Mouse (Mus musculus): ENCODE data around the gene Cdcp2. TPM values are rescaled to one million over a fixed set of nuclear protein-coding genes. Genes with fewer than 3 reads are reported as not detected.

Gene Cdcp2
- polyA plus RNA-seq, 1 experiment from 2014 or later = not detected

DNA sequence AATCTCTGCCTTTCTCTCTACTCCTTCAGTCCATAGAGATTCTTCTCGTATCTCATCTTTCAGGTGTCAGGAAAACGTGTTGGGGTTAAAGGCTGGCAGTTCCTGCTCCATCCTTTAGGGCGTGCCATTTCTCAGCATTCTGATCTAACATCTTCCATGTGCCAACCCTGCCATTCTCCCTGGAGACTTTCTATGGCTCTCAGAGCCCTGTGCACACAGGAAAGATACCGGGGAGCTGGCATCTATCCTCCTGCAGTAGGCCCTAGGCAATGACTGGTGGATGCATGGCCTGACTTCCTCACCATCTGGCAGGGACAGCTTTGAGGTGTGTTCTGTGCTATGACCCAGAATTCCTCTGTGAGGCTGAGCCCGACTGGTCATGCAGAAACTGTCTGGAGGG lies 28.4 kb downstream of the Cdcp2 start:
- Histone ChIP-seq H3K4me2 (no peak overlapping the region), H3K9ac (no peak overlapping the region), H3K27me3 (replicated peaks) (no peaks in the 10 kb centered on the region), H3K27ac (no peak overlapping the region), H3K36me3 (replicated peaks) (no peaks in the 10 kb centered on the region), H3K4me3 (no peak overlapping the region), H3K9me3 (no peaks in the 10 kb centered on the region), H3K4me1 (peaks cover 27% of the 10 kb centered on the region)
- no peak for ATAC-seq (replicated peaks)
- whole genome bisulfite sequencing = 53% methylated on average over 5 of the region's 5 CpGs

DNA sequence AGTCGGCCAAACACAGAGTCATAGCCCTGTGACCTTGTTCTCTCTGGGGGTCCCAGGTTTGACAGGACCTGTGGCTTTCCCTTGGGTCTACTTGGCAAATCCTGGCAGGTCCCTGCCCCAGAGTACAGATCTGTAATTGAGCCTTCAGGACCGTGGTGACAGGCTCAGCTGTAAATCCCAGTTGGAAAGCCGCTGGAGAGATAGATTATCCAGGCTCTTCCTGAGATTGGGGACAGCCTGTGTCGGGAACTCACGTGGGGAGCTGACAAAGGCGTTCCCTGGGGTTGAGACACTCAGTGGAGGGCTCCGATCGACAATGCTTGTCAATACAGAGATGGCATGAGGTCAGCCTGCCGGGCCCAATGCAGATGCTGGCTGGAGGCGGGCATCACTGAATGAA lies 29.7 kb downstream of the Cdcp2 start:
- WGBS = 28% methylated on average over 10 of the region's 10 CpGs
- Histone ChIP-seq H3K4me2 (no peak overlapping the region), H3K4me3 (no peak overlapping the region), H3K4me1 (peaks cover 30% of the 10 kb centered on the region), H3K9ac (no peak overlapping the region), H3K9me3 (no peaks in the 10 kb centered on the region), H3K27ac (no peak overlapping the region), H3K27me3 (replicated peaks) (no peaks in the 10 kb centered on the region), H3K36me3 (replicated peaks) (no peaks in the 10 kb centered on the region)
- no peak for ATAC-seq (replicated peaks)

DNA sequence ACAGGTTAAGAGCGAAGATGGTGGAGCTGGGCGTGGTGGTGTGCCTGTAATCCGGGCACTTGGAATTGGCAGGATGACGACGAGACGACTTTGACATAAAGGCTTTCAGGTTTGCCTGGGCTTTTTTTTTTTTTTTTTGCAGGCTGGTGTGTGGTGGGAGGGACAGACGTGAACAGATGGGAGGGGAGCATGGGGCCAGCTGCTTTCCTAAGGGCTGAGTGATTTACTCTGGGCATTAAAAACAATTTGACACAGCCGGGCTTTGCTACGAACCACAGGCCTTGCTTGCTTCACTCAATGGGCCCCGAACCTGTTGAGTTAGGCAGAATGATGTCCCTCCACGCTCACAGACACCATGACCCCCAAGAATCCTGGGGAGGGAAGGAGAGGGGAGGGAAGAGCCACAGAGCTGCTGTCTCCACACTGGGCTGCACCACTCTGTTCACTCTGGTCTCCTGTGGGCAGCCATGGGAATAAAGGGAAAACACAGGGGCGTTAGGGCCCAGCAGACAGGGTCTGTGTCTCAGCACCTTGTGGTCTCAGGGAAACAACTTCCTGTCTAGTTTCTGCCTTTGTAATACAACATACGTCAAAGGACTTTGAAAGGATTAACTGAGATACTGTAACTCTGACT lies 30.3 kb downstream of the Cdcp2 start:
- WGBS = 36% methylated on average over 13 of the region's 13 CpGs
- no peaks in the 10 kb centered on the region for H3K36me3 ChIP-seq (replicated peaks)
- H3K27me3 ChIP-seq (replicated peaks) = no peaks in the 10 kb centered on the region
- 0 out of 2 replicates have a peak overlapping the region, but pooled peaks have one; percentile 29 for H3K27ac ChIP-seq
- H3K4me3 ChIP-seq = no peak overlapping the region
- no peak overlapping the region for H3K9ac ChIP-seq
- no peak overlapping the region for H3K4me2 ChIP-seq
- H3K4me1 ChIP-seq = peaks cover 27% of the 10 kb centered on the region
- H3K9me3 ChIP-seq = no peaks in the 10 kb centered on the region
- ATAC-seq (replicated peaks) = 0 out of 2 replicates have a peak, but pooled peaks have one; percentile 24

DNA sequence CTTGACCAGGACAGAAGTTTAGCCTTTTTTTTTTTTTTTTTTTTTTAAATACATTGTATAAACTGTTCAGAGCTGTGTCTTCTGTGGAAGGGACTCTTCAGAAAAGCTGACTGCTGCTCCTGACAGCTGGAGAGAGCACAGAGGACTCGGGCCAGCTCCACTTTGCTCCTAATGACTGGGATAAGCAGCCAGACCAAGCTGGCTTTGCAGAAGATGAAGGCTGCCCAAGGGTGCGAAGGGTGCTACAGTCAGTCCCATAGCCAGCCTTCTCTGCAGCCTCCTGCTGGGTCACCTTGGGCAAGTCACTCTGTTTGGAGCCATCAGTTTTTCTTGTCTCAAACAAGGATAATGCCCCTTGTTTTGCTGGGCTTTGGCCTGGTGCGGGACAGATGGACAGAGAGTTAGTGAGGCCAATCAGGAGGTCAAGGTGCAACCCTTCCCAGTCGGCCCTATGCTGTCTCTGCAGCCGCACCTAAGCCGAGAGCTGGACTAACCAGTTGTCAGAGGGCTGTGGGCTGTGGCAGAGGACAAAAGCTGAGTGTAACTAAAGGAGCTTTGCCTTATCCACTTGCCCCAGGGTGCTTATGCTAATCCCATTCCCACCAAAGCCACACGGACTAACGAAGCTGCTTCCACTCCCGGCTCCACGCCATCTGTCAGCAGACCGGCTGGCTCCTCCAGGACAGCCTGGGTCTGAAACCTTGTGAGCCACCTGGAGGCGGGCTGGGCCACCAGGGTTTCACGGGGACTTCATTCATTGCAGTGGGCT lies 31.4 kb downstream of the Cdcp2 start:
- Histone ChIP-seq H3K36me3 (replicated peaks) (no peaks in the 10 kb centered on the region), H3K27ac (peak overlapping the region; percentile 37), H3K9me3 (no peaks in the 10 kb centered on the region), H3K27me3 (replicated peaks) (no peaks in the 10 kb centered on the region), H3K4me3 (no peak overlapping the region), H3K9ac (no peak overlapping the region), H3K4me1 (peaks cover 27% of the 10 kb centered on the region), H3K4me2 (no peak overlapping the region)
- 9% methylated on average over 13 of the region's 13 CpGs for WGBS
- peak; percentile 77 for ATAC-seq (replicated peaks)

DNA sequence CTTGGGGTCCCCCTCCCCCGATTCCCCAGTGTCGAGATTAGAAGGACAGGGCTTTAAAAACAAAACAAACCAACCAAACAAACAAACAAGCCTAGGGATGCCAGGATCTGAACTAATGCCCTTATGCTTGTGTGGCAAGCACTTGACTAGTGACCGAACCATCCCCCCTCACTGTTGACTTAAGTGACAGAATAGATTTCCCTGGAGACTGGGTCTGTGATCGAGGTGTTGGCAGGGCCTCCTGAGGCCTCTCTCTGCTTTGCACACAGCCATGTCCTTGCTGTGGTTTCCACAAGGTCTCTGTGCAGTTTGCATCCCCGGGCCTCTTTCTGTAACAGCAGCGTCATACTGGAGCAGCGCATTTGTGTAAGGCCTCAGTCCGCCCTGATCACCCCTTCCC lies 32.7 kb downstream of the Cdcp2 start:
- no peak overlapping the region for H3K4me2 ChIP-seq
- no peak overlapping the region for H3K27ac ChIP-seq
- H3K36me3 ChIP-seq (replicated peaks) = no peaks in the 10 kb centered on the region
- 72% methylated on average over 8 of the region's 8 CpGs for WGBS
- H3K27me3 ChIP-seq (replicated peaks) = no peaks in the 10 kb centered on the region
- H3K4me3 ChIP-seq = no peak overlapping the region
- no peak overlapping the region for H3K9ac ChIP-seq
- peaks cover 27% of the 10 kb centered on the region for H3K4me1 ChIP-seq
- ATAC-seq (replicated peaks) = no peak
- no peaks in the 10 kb centered on the region for H3K9me3 ChIP-seq

DNA sequence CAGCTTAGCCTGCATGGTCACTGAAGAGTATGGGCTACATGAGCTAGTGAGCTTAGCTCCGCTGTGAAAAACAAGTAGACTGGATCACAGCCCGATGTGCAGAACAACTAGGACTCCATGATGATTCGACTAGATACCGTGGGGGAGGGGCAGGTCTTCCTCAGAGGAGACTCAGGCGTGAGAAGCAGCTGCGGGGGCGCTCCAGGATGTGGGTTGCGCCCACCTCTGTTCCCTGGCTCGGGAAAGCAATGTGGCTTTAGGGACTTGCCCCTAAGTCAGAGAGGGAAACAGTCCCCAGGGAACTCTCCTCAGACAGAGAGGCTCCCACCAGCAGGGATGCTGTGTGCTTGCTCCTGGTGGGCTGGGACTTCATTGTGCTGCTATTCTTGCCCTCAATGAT lies 33.8 kb downstream of the Cdcp2 start:
- Histone ChIP-seq H3K9ac (no peak overlapping the region), H3K9me3 (no peaks in the 10 kb centered on the region), H3K36me3 (replicated peaks) (no peaks in the 10 kb centered on the region), H3K4me3 (no peak overlapping the region), H3K27me3 (replicated peaks) (no peaks in the 10 kb centered on the region), H3K27ac (no peak overlapping the region), H3K4me2 (no peak overlapping the region), H3K4me1 (peaks cover 32% of the 10 kb centered on the region)
- 19% methylated on average over 9 of the region's 9 CpGs for WGBS
- ATAC-seq (replicated peaks) = no peak

DNA sequence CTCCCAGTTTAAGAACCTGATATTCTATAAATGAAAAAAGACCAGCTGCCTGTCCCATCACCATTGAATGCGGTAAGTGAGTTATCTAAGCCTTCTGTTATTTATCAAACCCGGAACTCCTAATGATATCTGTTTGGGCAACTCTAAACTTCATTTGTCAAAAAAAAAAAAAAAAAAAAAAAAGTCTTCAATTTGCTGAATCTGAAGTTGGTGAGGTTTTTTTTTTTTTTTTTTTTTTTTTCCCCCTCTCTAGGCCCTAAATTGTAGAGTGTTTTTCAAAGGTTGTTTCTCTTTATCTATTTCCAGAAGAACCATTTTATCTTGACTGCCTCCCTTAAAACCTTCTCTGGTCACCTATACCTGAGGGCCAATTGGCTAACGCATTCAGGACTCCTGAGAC lies 38.2 kb downstream of the Cdcp2 start:
- H3K27ac ChIP-seq = no peak overlapping the region
- no peak overlapping the region for H3K4me2 ChIP-seq
- peaks cover 51% of the 10 kb centered on the region for H3K4me1 ChIP-seq
- no peaks in the 10 kb centered on the region for H3K9me3 ChIP-seq
- WGBS = 89% methylated on average over 3 of the region's 3 CpGs
- H3K27me3 ChIP-seq (replicated peaks) = no peaks in the 10 kb centered on the region
- H3K9ac ChIP-seq = no peak overlapping the region
- H3K4me3 ChIP-seq = no peak overlapping the region
- ATAC-seq (replicated peaks) = no peak
- H3K36me3 ChIP-seq (replicated peaks) = no peaks in the 10 kb centered on the region

DNA sequence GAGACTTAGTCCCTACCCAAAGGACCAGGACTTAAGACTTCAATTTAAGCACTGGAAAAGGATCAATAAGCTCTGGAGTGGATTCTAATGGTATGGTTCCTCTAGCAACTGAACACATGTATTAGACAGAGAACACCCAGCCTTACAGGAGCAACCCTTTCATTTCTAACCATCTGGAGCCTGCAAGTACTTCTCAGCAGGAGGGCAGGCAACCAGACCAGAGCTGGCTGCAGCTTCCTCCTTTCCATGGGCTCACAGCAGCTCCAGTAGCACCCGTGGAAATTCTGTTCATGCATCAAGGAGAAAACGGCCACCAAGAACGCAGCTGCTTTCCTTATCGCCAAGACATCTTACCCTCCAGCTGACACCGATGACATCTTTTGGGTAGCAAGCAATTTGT lies 39.0 kb downstream of the Cdcp2 start:
- Histone ChIP-seq H3K27me3 (replicated peaks) (no peaks in the 10 kb centered on the region), H3K36me3 (replicated peaks) (no peaks in the 10 kb centered on the region), H3K9me3 (no peaks in the 10 kb centered on the region), H3K4me1 (peaks cover 53% of the 10 kb centered on the region), H3K27ac (no peak overlapping the region), H3K4me2 (no peak overlapping the region), H3K4me3 (no peak overlapping the region), H3K9ac (no peak overlapping the region)
- ATAC-seq (replicated peaks) = no peak
- WGBS = 73% methylated on average over 5 of the region's 5 CpGs

DNA sequence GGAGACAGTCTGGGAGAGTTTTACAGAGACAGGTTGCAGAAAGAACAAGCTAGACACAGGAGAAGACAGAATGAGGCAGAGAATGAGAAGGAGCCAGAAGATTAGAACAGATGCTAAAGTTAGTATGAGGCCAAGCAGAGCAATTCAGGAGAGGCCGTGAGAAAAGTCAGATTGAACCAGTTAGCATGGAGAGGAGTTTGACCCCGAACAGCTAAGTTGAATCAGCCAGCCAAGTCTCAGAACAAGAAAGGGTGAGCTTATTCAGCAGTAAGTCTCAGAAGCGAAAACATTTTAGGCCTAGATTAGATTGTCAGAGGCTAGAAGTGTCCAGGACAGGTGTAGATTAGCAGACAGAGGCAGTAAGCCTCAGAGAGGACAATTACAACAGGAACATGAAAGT lies 39.8 kb downstream of the Cdcp2 start:
- Histone ChIP-seq H3K9ac (no peak overlapping the region), H3K27me3 (replicated peaks) (no peaks in the 10 kb centered on the region), H3K27ac (no peak overlapping the region), H3K4me1 (peaks cover 52% of the 10 kb centered on the region), H3K4me2 (no peak overlapping the region), H3K36me3 (replicated peaks) (no peaks in the 10 kb centered on the region), H3K4me3 (no peak overlapping the region), H3K9me3 (no peaks in the 10 kb centered on the region)
- WGBS = 51% methylated on average over 3 of the region's 3 CpGs
- no peak for ATAC-seq (replicated peaks)

DNA sequence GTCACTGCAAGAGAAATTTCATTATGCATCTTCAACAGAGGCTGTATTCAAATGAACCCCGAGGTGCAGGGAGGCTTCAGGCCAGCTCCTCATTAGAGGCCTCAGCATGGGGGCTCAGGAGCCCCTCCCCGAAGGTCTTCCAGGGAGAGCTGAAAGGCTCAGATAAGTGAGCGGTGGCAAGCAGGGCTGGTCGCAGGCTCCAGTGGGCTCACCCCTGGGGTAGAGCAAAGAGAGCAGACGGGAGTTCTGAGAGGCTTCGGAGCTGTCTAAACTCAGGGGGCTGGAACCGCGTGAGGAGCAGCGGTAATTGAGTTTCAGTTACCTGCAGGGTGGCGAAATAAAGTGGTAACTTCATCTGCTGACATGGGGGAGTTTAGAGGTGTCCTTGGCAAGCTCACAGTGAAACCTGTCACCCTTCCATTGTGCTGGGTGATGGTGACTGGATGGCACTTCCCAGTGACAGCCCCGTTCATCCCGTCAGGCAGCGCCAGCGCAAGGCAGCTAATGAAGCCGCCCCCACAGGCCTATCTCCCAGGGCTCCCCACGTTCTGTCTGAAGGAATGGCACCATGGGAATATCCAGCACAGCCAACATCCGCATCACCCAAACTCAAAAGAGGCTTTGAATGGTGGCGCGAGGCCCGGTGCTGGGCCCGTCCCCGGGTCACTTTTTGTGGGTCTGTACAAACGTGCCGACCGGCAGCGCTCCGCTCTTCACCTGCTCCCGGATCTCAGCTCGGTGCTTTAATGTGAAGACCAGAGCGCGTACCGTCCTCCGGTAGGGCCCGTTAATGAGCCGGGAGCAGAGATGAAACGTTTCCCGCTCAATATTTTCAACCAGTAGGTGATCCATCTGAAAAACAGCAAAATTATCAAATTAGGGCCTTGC lies 42.5 kb downstream of the Cdcp2 start:
- H3K4me3 ChIP-seq = no peak overlapping the region
- peaks cover 56% of the 10 kb centered on the region for H3K4me1 ChIP-seq
- no peak overlapping the region for H3K9ac ChIP-seq
- no peaks in the 10 kb centered on the region for H3K36me3 ChIP-seq (replicated peaks)
- peak; percentile 74 for ATAC-seq (replicated peaks)
- H3K27ac ChIP-seq = peak overlapping the region; percentile 76
- H3K27me3 ChIP-seq (replicated peaks) = no peaks in the 10 kb centered on the region
- H3K9me3 ChIP-seq = no peaks in the 10 kb centered on the region
- peak overlapping the region; percentile 12; the same call in 1 of the 2 replicates for H3K4me2 ChIP-seq
- WGBS = 18% methylated on average over 37 of the region's 37 CpGs

DNA sequence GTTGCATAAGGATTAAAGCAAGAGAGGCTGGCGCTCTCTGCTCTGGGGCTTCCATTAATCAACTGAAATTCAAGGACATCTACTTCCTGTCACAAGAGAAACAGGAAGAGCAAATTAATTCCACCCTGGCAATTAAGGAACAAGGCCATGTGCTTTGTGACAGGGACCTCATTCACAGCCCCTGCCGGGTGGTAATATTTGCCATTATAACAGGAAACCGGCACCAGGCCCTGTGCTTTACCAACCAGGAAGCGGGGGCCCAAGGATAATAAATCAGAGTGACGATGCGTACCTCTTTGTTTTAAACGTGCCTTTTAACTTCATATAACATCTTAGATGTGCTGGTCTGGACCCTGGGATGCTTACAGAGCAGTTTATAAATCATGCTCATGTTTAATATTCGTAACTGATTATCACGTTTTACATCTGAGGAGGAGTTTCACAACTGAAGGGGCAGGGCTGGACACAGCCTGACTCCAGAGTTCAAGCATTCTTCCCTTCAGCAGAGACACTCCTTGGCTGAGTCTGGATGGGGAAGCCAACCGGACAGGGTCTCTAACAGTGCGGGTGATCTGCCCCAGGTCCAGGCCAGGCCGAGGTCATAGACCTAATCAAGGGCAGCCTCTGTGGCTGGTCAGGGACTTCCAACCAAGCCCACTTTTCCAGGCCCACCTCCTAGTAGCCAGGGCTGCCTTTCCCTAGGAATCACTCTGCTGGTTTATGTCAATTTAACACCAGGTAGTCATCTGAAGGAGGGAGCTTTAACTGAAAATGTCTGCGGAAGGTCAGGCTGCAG lies 43.3 kb downstream of the Cdcp2 start:
- Histone ChIP-seq H3K27ac (peak overlapping the region; percentile 76), H3K27me3 (replicated peaks) (no peaks in the 10 kb centered on the region), H3K4me2 (no peak overlapping the region), H3K36me3 (replicated peaks) (no peaks in the 10 kb centered on the region), H3K4me3 (no peak overlapping the region), H3K9ac (no peak overlapping the region), H3K4me1 (peaks cover 62% of the 10 kb centered on the region), H3K9me3 (no peaks in the 10 kb centered on the region)
- WGBS = 56% methylated on average over 13 of the region's 13 CpGs
- peak; percentile 28 for ATAC-seq (replicated peaks)

Data from midbrain, embryonic 15.5 days (tissue).